12 mouse cellular contexts compared by ENCODE assay signal in the genomic region with DNA sequence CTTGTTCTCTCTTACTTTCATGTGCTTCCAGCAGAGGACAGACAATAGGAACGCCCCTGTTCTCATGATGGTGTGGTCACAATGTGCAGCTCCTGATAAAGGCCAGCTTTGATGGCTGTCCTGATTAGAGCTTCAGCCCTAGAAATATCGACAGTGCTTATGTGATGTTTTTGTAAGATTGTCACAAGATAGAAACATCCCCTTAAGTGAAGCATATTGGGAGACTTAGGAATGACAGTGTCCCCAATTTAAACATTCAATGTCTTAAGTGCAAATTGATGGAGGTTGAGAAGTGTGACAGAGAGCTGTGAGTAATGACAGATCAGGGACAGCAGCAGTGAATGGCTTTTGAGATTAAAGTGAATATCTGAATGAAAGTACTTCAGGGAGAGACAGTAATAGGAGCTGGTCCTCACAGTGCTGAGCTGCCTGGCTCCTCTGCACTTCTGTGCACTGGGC.
DNase-seq lines count a peak whose midpoint lies in the region; ATAC-seq and TF ChIP-seq lines count a peak whose summit lies in the region.
"Had no signal": no experiment of that assay in that cellular context is flagged by ENCODE, and none has a peak within 500 bp of the region (broad histone marks: within the 10 kb centered on the region; RNA-seq: fewer than 3 reads in every experiment).

No protein-coding gene starts in this region.

- H3K4me1 ChIP-seq in heart, embryonic 16.5 days (ENCODE audit: control insufficient read depth, insufficient read depth, low read length) = peaks cover 21% of the 10 kb centered on the region
- peaks cover 12 to 31% of the 10 kb centered on the region in 2 experiments for H3K4me1 ChIP-seq in MEL (ENCODE audit: control insufficient read depth in 1 of 2, insufficient read depth in 2 of 2, low read length in 2 of 2)
- H3K4me1 ChIP-seq in liver, embryonic 15.5 days (replicated peaks) = peaks cover 32% of the 10 kb centered on the region

- no peak overlapping the region for H3K4me3 ChIP-seq in heart, embryonic 16.5 days (ENCODE audit: low read length)
- no peak overlapping the region for H3K4me3 ChIP-seq in MEL (ENCODE audit: control insufficient read depth in 1 of 2, insufficient read depth in 1 of 2, low read depth in 2 of 2, low read length in 2 of 2)
- H3K4me3 ChIP-seq in liver, embryonic 15.5 days (replicated peaks) = no peak overlapping the region
- H3K4me3 ChIP-seq: layer of hippocampus, adult 2 months had no signal

- H3K27ac ChIP-seq in heart, embryonic 16.5 days (ENCODE audit: low read length) = peak overlapping the region; percentile 54
- peak overlapping the region; percentile 89 for H3K27ac ChIP-seq in MEL (ENCODE audit: control insufficient read depth, low read depth, low read length)
- peak overlapping the region; percentile 62 for H3K27ac ChIP-seq in liver, embryonic 15.5 days (replicated peaks)
- H3K27ac ChIP-seq: layer of hippocampus, adult 2 months had no signal

- H3K27me3 ChIP-seq in heart, embryonic 16.5 days (ENCODE audit: control insufficient read depth, insufficient read depth, low read length) = no peaks in the 10 kb centered on the region
- no peaks in the 10 kb centered on the region for H3K27me3 ChIP-seq in MEL (ENCODE audit: control insufficient read depth in 1 of 2, insufficient read depth in 2 of 2, low read length in 2 of 2)
- H3K27me3 ChIP-seq in liver, embryonic 15.5 days = no peaks in the 10 kb centered on the region
- H3K27me3 ChIP-seq: CH12.LX had no signal

- no peaks in the 10 kb centered on the region for H3K79me2 ChIP-seq in MEL (ENCODE audit: control insufficient read depth, insufficient read depth, low read length, poor library complexity)

- peak; percentile 87 to 88 for TF ChIP-seq EP300 in MEL (IDR thresholded peaks at IDR 0.05; ENCODE audit: low read depth in 1 of 2, low read length in 2 of 2)

- no peak for DNase-seq in heart, adult 9 months (ENCODE audit: low spot score in 2 of 2)
- peak; percentile 78 for DNase-seq in MEL (ENCODE audit: low read depth, low spot score)
- peak; percentile 71 for DNase-seq in c-Kit-positive CD71-positive TER-119-negative erythroid progenitor cells, embryonic 14.5 days (ENCODE audit: low read depth)
- DNase-seq in B cell, adult 2 months = no peak
- DNase-seq: cerebellum, adult 9-11 months; kidney, adult 9 months; right cerebral cortex, postnatal 25 days had no signal

- H3K36me3 ChIP-seq in heart, embryonic 16.5 days (ENCODE audit: control insufficient read depth, insufficient read depth) = no peaks in the 10 kb centered on the region
- H3K36me3 ChIP-seq in MEL (ENCODE audit: control insufficient read depth in 1 of 2, insufficient read depth in 2 of 2, low read length in 2 of 2) = peaks cover 0 to 40% of the 10 kb centered on the region in 2 experiments; a peak in 2 of 4 replicates
- no peaks in the 10 kb centered on the region for H3K36me3 ChIP-seq in liver, embryonic 15.5 days (replicated peaks)

- no peak overlapping the region for H3K9ac ChIP-seq in heart, embryonic 16.5 days (ENCODE audit: low read length)
- H3K9ac ChIP-seq in MEL (ENCODE audit: control insufficient read depth, low read depth, low read length, poor library complexity, severe bottlenecking) = 0 out of 2 replicates have a peak overlapping the region, but pooled peaks have one; percentile 12
- no peak overlapping the region for H3K9ac ChIP-seq in liver, embryonic 15.5 days

- ATAC-seq in heart, embryonic 16.5 days (replicated peaks; ENCODE audit: extremely low read depth, insufficient read depth, low FRiP score) = no peak
- peak; percentile 85 for ATAC-seq in liver, embryonic 15.5 days (ENCODE audit: insufficient read depth)
- ATAC-seq in activated CD4-positive, CD25-positive, alpha-beta regulatory T cell, adult 4 months = no peak

- no peak for TF ChIP-seq CTCF in MEL (IDR thresholded peaks at IDR 0.05 in 2 of 3, conservative IDR thresholded peaks at IDR 0.05 in 1 of 3; ENCODE audit: control insufficient read depth in 1 of 3, insufficient read depth in 1 of 3, low read depth in 2 of 3, low read length in 3 of 3, poor library complexity in 1 of 3, severe bottlenecking in 1 of 3)

- no peak for TF ChIP-seq POLR2A in MEL (IDR thresholded peaks at IDR 0.05; ENCODE audit: control insufficient read depth in 1 of 2, insufficient read depth in 1 of 2, low read depth in 1 of 2, low read length in 2 of 2, poor library complexity in 1 of 2)

- TF ChIP-seq RAD21 in MEL (IDR thresholded peaks at IDR 0.05; ENCODE audit: low read depth, low read length) = no peak

- no peaks in the 10 kb centered on the region for H3K9me3 ChIP-seq in heart, embryonic 16.5 days (replicated peaks; ENCODE audit: control insufficient read depth, low read length)
- H3K9me3 ChIP-seq in MEL (replicated peaks; ENCODE audit: insufficient read depth, low read length) = no peaks in the 10 kb centered on the region
- no peaks in the 10 kb centered on the region for H3K9me3 ChIP-seq in liver, embryonic 15.5 days (replicated peaks)

- no peak overlapping the region for H3K4me2 ChIP-seq in heart, embryonic 16.5 days (ENCODE audit: low read depth, low read length)
- peak overlapping the region; percentile 18; the same call in 1 of the 2 replicates for H3K4me2 ChIP-seq in liver, embryonic 15.5 days

- 42% methylated on average over 2 of the region's 2 CpGs for WGBS in heart, embryonic 16.5 days
- 20% methylated on average over 2 of the region's 2 CpGs for WGBS in liver, embryonic 15.5 days (ENCODE audit: insufficient replicate concordance)

TF ChIP-seq in MEL, 35 proteins besides CTCF, POLR2A, EP300 and RAD21:
- TF ChIP-seq JUND (IDR thresholded peaks at IDR 0.05; ENCODE audit: low read depth, low read length) = no peak
- peak; percentile 55; the same call in 1 of the 2 replicates for TF ChIP-seq RCOR1 (IDR thresholded peaks at IDR 0.05; ENCODE audit: low read depth, low read length)
- peak; percentile 61; the same call in 1 of the 2 replicates for TF ChIP-seq ETS1 (IDR thresholded peaks at IDR 0.05; ENCODE audit: low read depth, low read length)
- TF ChIP-seq TAL1 (IDR thresholded peaks at IDR 0.05; ENCODE audit: low read length) = peak; percentile 81
- TF ChIP-seq POLR2AphosphoS5 (IDR thresholded peaks at IDR 0.05; ENCODE audit: borderline replicate concordance, low read depth, low read length) = no peak
- 0 out of 2 replicates have a peak, but pooled peaks have one; percentile 22 for TF ChIP-seq MAFK (IDR thresholded peaks at IDR 0.05; ENCODE audit: borderline replicate concordance, low read depth, low read length)
- TF ChIP-seq ZNF384 (IDR thresholded peaks at IDR 0.05; ENCODE audit: low read depth, low read length) = no peak
- TF ChIP-seq ZKSCAN1 (IDR thresholded peaks at IDR 0.05; ENCODE audit: low read depth, low read length) = no peak
- no peak for TF ChIP-seq SMC3 (IDR thresholded peaks at IDR 0.05; ENCODE audit: low read depth, low read length)
- peak; percentile 93 for TF ChIP-seq TCF12 (IDR thresholded peaks at IDR 0.05; ENCODE audit: low read depth, low read length)
- TF ChIP-seq GATA1 (IDR thresholded peaks at IDR 0.05; ENCODE audit: low read depth, low read length) = peak; percentile 95
- TF ChIP-seq MEF2A (IDR thresholded peaks at IDR 0.05; ENCODE audit: extremely low read depth, insufficient replicate concordance, low read depth, low read length, poor library complexity, severe bottlenecking) = no peak

Comparison
In these comparisons a context has a peak if more than half of its experiments do, and no peak if none do; other contexts are left out.
1. DNase-seq: peak in MEL (single experiment) and c-Kit-positive CD71-positive TER-119-negative erythroid progenitor cells, embryonic 14.5 days (single experiment); none in heart, adult 9 months (0 of 2) and B cell, adult 2 months (0 of 2).
2. Peak in every context shown above with its lines, with median percentiles within 50 percentile points of each other: H3K27ac ChIP-seq.